Mouse (Mus musculus) hindbrain, postnatal 0 days (tissue): Measurements from ENCODE around the gene Miga1. TPM values are rescaled to one million over a fixed set of nuclear protein-coding genes. Genes with fewer than 3 reads are reported as not detected.
A peak's percentile ranks its signal among the peaks of the same experiment; 100 is the strongest.

Experiments
- ATAC-seq: fragments of 200-750 bp; cut with Nextera tagmentation; 2 replicates; pipeline ENCODE4 v1.8.0; 2017; ENCODE audit warnings: mild to moderate bottlenecking, moderate TSS enrichment, moderate library complexity
- DNase-seq: peaks from one replicate; pipeline ENCODE4 v3.0.0-alpha.2; 2015; ENCODE audit warnings: low spot score
- H3K27ac ChIP-seq: fragments of 300-500 bp; sonication (generic); 2 replicates; pipeline ENCODE4 v1.5.1; 2014; ENCODE audit warnings: mild to moderate bottlenecking
- H3K27me3 ChIP-seq: fragments of 300-500 bp; sonication (generic); 2 replicates; pipeline ENCODE4 v1.6.1; 2014; ENCODE audit warnings: low read length, mixed read lengths; ENCODE audit not compliant: insufficient read depth
- H3K36me3 ChIP-seq: fragments of 300-500 bp; sonication (generic); 2 replicates; pipeline ENCODE4 v1.6.1; 2014; ENCODE audit warnings: low read length, mixed read lengths; ENCODE audit not compliant: insufficient read depth
- H3K4me1 ChIP-seq: fragments of 300-500 bp; sonication (generic); 2 replicates; pipeline ENCODE4 v1.6.1; 2014; ENCODE audit warnings: antibody characterized with exemption, low read length, mixed read lengths; ENCODE audit not compliant: insufficient read depth
- H3K4me2 ChIP-seq: fragments of 300-500 bp; sonication (generic); 2 replicates; pipeline ENCODE4 v1.6.1; 2014; ENCODE audit warnings: low read depth, mild to moderate bottlenecking, low read length, moderate library complexity, mixed read lengths
- H3K4me3 ChIP-seq: fragments of 300-500 bp; sonication (generic); 2 replicates; pipeline ENCODE4 v1.5.1; 2014; ENCODE audit warnings: low read length
- H3K9ac ChIP-seq: fragments of 300-500 bp; sonication (generic); replicated peaks from 2 replicates; pipeline ENCODE4 v1.6.1; 2014; ENCODE audit warnings: mild to moderate bottlenecking, low read length, moderate library complexity, mixed read lengths
- H3K9me3 ChIP-seq: fragments of 300-500 bp; sonication (generic); 2 replicates; pipeline ENCODE4 v1.6.1; 2016; ENCODE audit warnings: low read length, mixed read lengths
- CTCF ChIP-seq: IDR thresholded peaks from 2 replicates; pipeline ENCODE4 v1.5.1; 2016; ENCODE audit warnings: antibody characterized with exemption, control low read depth, low read depth
- WGBS: fragments of 180-500 bp; shearing (Covaris S2); extraction: QIAGEN DNeasy Blood & Tissue Kit; methylation state at CpG from one replicate; pipeline ENCODE4 v1.1.7; 2014; 5-methylcytosine and 5-hydroxymethylcytosine counted together
- polyA plus RNA-seq: library from polyadenylated mRNA; unstranded; fragments of >200 nt; fragmentation: Nextera tagmentation; extraction: Ambion mirVana; gene quantifications from 2 replicates; pipeline ENCODE4 v1.2.1, GENCODE M21; 2015
- total RNA-seq: library from RNA; depleted of rRNA; stranded (reverse); fragments of >200 nt; gene quantifications from 2 replicates; pipeline ENCODE4 v1.2.3, GENCODE M21; 2014; rRNA removed

Miga1 gene
- total and polyA plus RNA-seq, 2 experiments from 2014 or later = 16.7 to 21.1 TPM

DNA sequence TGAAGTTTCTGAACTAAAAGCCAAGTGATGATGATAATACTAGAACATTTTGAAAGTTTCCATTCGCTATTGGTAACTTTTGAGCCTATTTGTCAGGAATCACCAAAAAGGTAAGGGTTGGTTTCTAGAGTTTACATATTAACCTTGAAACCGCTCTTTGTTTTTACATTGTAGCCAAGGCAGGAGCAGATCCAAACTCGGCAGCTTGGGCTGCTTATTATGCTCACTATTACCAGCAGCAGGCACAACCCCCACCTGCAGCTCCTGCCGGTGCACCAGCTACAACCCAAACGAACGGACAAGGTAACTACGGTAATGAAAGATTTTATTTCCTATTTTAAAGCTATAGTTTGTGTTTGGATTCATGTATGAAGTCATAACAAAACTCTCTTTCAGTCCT lies 114.3 kb downstream of the Miga1 start:
- 91% methylated on average over 7 of the region's 7 CpGs for WGBS
- H3K36me3 ChIP-seq = peaks cover 55% of the 10 kb centered on the region
- H3K27ac ChIP-seq = no peak overlapping the region
- H3K4me2 ChIP-seq = no peak overlapping the region
- DNase-seq = no peak
- H3K4me1 ChIP-seq = no peaks in the 10 kb centered on the region
- no peak for ATAC-seq
- no peaks in the 10 kb centered on the region for H3K27me3 ChIP-seq
- H3K9ac ChIP-seq = no peak overlapping the region
- TF ChIP-seq CTCF = no peak
- no peak overlapping the region for H3K4me3 ChIP-seq
- H3K9me3 ChIP-seq = no peaks in the 10 kb centered on the region

DNA sequence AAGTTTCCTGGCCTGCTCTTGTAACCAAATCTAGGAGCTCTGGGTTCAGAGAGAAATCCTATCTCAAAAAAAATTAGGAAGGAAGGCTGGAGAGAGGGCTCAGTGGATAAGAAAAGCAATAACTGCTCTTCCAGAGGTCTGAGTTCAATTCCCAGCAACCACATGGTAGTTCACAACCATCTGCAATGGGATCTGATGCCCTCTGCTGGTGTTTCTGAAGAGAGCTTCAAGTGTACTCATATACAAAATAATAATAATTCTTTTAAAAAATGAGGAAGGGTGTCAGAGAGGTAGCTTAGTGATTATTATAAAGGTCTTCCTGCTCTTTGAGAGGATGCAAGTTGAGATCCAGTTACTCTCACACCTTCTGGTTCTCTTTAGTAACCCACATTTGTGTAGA lies 115.3 kb downstream of the Miga1 start:
- H3K27me3 ChIP-seq = no peaks in the 10 kb centered on the region
- no peak overlapping the region for H3K4me3 ChIP-seq
- TF ChIP-seq CTCF = peak; percentile 30
- no peak overlapping the region for H3K9ac ChIP-seq
- ATAC-seq (no peak), DNase-seq (no peak)
- no peak overlapping the region for H3K4me2 ChIP-seq
- H3K27ac ChIP-seq = no peak overlapping the region
- no peaks in the 10 kb centered on the region for H3K9me3 ChIP-seq
- H3K4me1 ChIP-seq = no peaks in the 10 kb centered on the region
- H3K36me3 ChIP-seq = peaks cover 61% of the 10 kb centered on the region

Other genes starting within 250 kb of the Miga1 start
- gene Gipc2, start 174.2 kb downstream of the Miga1 start, total RNA-seq = 3.1 and 6.7 TPM in 2 replicates
- 12.8 and 15.6 TPM in 2 replicates for gene Gipc2, start 174.2 kb downstream of the Miga1 start, polyA plus RNA-seq
- gene Dnajb4, start 130.1 kb downstream of the Miga1 start, total RNA-seq = 26.5 and 40.8 TPM in 2 replicates
- 47.8 and 49.0 TPM in 2 replicates for gene Dnajb4, start 130.1 kb downstream of the Miga1 start, polyA plus RNA-seq
- 139 and 148 TPM in 2 replicates for gene Fubp1, start 130.0 kb downstream of the Miga1 start, total RNA-seq
- gene Fubp1, start 130.0 kb downstream of the Miga1 start, polyA plus RNA-seq = 130 and 139 TPM in 2 replicates
- 0.37 and 6.4 TPM in 2 replicates for gene Nexn, start 74.1 kb downstream of the Miga1 start, total RNA-seq
- 2.5 and 3.4 TPM in 2 replicates for gene Nexn, start 74.1 kb downstream of the Miga1 start, polyA plus RNA-seq
- 51.5 and 74.1 TPM in 2 replicates for gene Usp33, start 6.1 kb upstream of the Miga1 start, total RNA-seq
- 63.5 and 64.8 TPM in 2 replicates for gene Usp33, start 6.1 kb upstream of the Miga1 start, polyA plus RNA-seq
- gene Zzz3, start 55.1 kb upstream of the Miga1 start, total RNA-seq = 28.0 and 33.3 TPM in 2 replicates
- gene Zzz3, start 55.1 kb upstream of the Miga1 start, polyA plus RNA-seq = 20.9 and 23.4 TPM in 2 replicates